In genomic region chr6:93716686-93717625, GRCm38 (mm10) we compare ENCODE assay signal across 8 mouse cellular contexts.
DNase-seq lines count a peak whose midpoint lies in the region; ATAC-seq lines count a peak whose summit lies in the region.
"Had no signal": no experiment of that assay in that cellular context is flagged by ENCODE, and none has a peak within 500 bp of the region (broad histone marks: within the 10 kb centered on the region; RNA-seq: fewer than 3 reads in every experiment).

No protein-coding gene starts in this region.

- no peak for ATAC-seq in liver, embryonic 11.5 days (replicated peaks; ENCODE audit: low FRiP score)
- ATAC-seq in embryonic facial prominence, embryonic 13.5 days (ENCODE audit: insufficient number of reproducible peaks, insufficient read depth, low FRiP score, low TSS enrichment, low read depth) = no peak
- no peak for ATAC-seq in intestine, embryonic 16.5 days

- H3K36me3 ChIP-seq in liver, embryonic 11.5 days (ENCODE audit: control insufficient read depth, insufficient read depth, low read length) = no peaks in the 10 kb centered on the region
- 0 out of 2 replicates have a peak, but pooled peaks cover 4% of the 10 kb centered on the region for H3K36me3 ChIP-seq in embryonic facial prominence, embryonic 13.5 days
- no peaks in the 10 kb centered on the region for H3K36me3 ChIP-seq in intestine, embryonic 16.5 days (ENCODE audit: control insufficient read depth, insufficient read depth, low read length)

- H3K4me1 ChIP-seq in liver, embryonic 11.5 days (replicated peaks; ENCODE audit: control insufficient read depth, insufficient read depth, low read length) = peaks cover 5% of the 10 kb centered on the region; the same call in 1 of the 2 replicates
- peaks cover 35% of the 10 kb centered on the region for H3K4me1 ChIP-seq in embryonic facial prominence, embryonic 13.5 days
- peaks cover 8% of the 10 kb centered on the region; the same call in 1 of the 2 replicates for H3K4me1 ChIP-seq in intestine, embryonic 16.5 days (ENCODE audit: control insufficient read depth, insufficient read depth, low read length)

- no peaks in the 10 kb centered on the region for H3K9me3 ChIP-seq in liver, embryonic 11.5 days (ENCODE audit: control insufficient read depth, low read length)
- no peaks in the 10 kb centered on the region for H3K9me3 ChIP-seq in embryonic facial prominence, embryonic 13.5 days
- no peaks in the 10 kb centered on the region for H3K9me3 ChIP-seq in intestine, embryonic 16.5 days (ENCODE audit: control insufficient read depth, low read length)

- peak overlapping the region; percentile 32 for H3K4me2 ChIP-seq in liver, embryonic 11.5 days
- peak overlapping the region; percentile 54 for H3K4me2 ChIP-seq in embryonic facial prominence, embryonic 13.5 days
- H3K4me2 ChIP-seq in intestine, embryonic 16.5 days (ENCODE audit: low read depth, low read length) = peak overlapping the region; percentile 30; the same call in 1 of the 2 replicates

- 8% methylated on average over 24 of the region's 24 CpGs for WGBS in liver, embryonic 11.5 days
- 7% methylated on average over 24 of the region's 24 CpGs for WGBS in embryonic facial prominence, embryonic 13.5 days
- WGBS in intestine, embryonic 16.5 days = 21% methylated on average over 24 of the region's 24 CpGs

- H3K9ac ChIP-seq in liver, embryonic 11.5 days (ENCODE audit: low read depth, low read length) = no peak overlapping the region
- H3K9ac ChIP-seq in embryonic facial prominence, embryonic 13.5 days = no peak overlapping the region
- H3K9ac ChIP-seq in intestine, embryonic 16.5 days (ENCODE audit: low read depth, low read length) = no peak overlapping the region

- H3K4me3 ChIP-seq in liver, embryonic 11.5 days (ENCODE audit: low read depth, low read length) = peak overlapping the region; percentile 13; the same call in 1 of the 2 replicates
- H3K4me3 ChIP-seq in embryonic facial prominence, embryonic 13.5 days = peak overlapping the region; percentile 19
- no peak overlapping the region; the same call in 1 of the 2 replicates for H3K4me3 ChIP-seq in intestine, embryonic 16.5 days (ENCODE audit: low read length)

- H3K27ac ChIP-seq in liver, embryonic 11.5 days (ENCODE audit: low read depth, low read length) = no peak overlapping the region
- no peak overlapping the region for H3K27ac ChIP-seq in embryonic facial prominence, embryonic 13.5 days
- H3K27ac ChIP-seq in intestine, embryonic 16.5 days (ENCODE audit: low read length) = no peak overlapping the region

- peaks cover 10% of the 10 kb centered on the region for H3K27me3 ChIP-seq in liver, embryonic 11.5 days (replicated peaks; ENCODE audit: control insufficient read depth, insufficient read depth, low read length)
- H3K27me3 ChIP-seq in embryonic facial prominence, embryonic 13.5 days = peaks cover 34% of the 10 kb centered on the region
- no peaks in the 10 kb centered on the region for H3K27me3 ChIP-seq in intestine, embryonic 16.5 days (replicated peaks; ENCODE audit: control insufficient read depth, insufficient read depth, low read length)

- no peak for DNase-seq in liver, embryonic 11.5 days (ENCODE audit: low spot score)
- no peak for DNase-seq in liver
- DNase-seq in retina, embryonic 14.5 days (ENCODE audit: low spot score) = peak; percentile 42
- DNase-seq in spleen, adult 18-20 months = no peak
- DNase-seq in ovary, adult 18-20 months (ENCODE audit: low spot score) = no peak
- DNase-seq: kidney, postnatal 25 days had no signal
